Mouse (Mus musculus) heart, postnatal 36 days (tissue): ENCODE measurements around the gene Mgat2. TPM values are rescaled to one million over a fixed set of nuclear protein-coding genes. Genes with fewer than 3 reads are reported as not detected.

Experiments used
- DNase-seq, 2 experiments: peaks; one replicate each; pipeline ENCODE4 v3.0.0; 2021 to 2022
- intact Hi-C: fragments of 180-260 bp; cut with DNase I; formaldehyde crosslinking; loops from one replicate; pipeline ENCODE4 v1.15.1; 2025
- total RNA-seq, 2 experiments: library from RNA; stranded (reverse); gene quantifications; 2 replicates each; pipeline ENCODE4 v1.2.3; 2021

The Mgat2 gene
- total RNA-seq, 2 experiments from 2014 or later: 18.8 to 20.6 TPM

DNA sequence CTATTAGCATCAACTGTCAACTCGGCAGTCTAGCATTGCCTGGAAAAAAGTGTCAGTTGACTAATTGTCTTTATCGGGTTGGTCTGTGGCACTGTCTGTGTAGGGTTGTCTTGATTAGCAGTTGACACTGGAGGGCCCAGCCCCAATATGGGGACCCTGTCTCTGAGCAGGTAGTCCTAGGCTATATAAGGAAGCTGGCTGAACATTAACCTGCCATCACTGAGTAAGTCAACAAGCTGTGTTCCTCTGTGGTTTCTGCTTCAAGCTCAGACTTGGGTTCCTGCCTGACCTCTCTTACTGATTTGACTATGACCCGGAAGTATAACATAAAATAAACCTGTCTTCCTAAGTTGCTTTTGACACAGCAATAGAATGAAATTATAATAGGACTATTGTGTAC is 8.0 kb upstream of the Mgat2 start:
- DNase-seq: no peak
- intact Hi-C loops: no loop called here

GRCm38 (mm10) chr12:69177526-69177925 is 6.4 kb upstream of the Mgat2 start:
- intact Hi-C loops: no loop called here
- DNase-seq: no peak

DNA sequence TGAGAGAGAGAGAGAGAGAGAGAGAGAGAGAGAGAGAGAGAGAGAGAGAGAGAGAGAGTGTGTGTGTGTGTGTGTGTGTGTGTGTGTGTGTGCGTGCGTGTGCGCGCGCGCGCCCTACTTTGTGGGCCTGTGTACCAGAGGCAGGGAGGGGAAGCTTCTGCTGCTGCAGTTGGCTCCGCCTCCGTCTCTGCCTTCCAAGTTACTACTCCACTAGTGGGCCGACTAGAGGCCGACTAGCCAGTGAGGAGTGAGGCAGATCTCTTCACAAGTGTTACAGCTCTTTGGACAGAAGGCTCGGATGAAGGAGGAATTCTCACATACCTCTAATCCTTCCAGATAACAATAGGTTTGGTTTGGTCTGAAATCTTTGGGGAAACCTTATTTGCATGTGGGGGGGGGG is 4.6 kb upstream of the Mgat2 start:
- intact Hi-C loops: no loop called here

DNA sequence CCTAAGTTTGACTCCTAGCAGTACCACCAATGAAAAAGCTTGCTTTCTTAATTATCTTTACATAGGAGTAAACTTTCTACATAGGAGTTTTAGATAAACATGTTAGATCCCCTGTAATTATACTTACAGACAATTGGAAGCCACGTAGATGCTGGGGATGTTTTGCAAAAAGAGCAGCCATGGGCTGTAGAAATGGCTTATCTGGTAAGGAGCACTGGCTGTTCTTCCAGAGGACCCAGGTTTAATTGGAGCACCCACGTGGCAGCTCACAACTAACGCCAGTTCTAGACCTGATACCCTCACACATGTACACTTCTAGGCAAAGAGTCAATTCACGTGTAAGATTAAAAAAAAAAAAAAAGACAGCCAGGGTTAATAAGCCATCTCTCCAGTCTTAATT is 2.2 kb upstream of the Mgat2 start:
- intact Hi-C loops: no loop called here

More for the DNA sequence above, 4.6 kb upstream of the Mgat2 start:
- no peak for DNase-seq

GRCm38 (mm10) chr12:69184342-69185295 is 662 bp downstream of the Mgat2 start:
- DNase-seq: peak in 1 of 2 experiments; percentile 70
- intact Hi-C loops: loop anchor here (1.0 kb wide), 1 partner anchor 13 kb away; the partner anchor contains the start of gene Gm49383

More for the DNA sequence above, 2.2 kb upstream of the Mgat2 start:
- DNase-seq: no peak

GRCm38 (mm10) chr12:69185371-69185770 is 1.4 kb downstream of the Mgat2 start:
- no peak for DNase-seq
- intact Hi-C loops: no loop called here

DNA sequence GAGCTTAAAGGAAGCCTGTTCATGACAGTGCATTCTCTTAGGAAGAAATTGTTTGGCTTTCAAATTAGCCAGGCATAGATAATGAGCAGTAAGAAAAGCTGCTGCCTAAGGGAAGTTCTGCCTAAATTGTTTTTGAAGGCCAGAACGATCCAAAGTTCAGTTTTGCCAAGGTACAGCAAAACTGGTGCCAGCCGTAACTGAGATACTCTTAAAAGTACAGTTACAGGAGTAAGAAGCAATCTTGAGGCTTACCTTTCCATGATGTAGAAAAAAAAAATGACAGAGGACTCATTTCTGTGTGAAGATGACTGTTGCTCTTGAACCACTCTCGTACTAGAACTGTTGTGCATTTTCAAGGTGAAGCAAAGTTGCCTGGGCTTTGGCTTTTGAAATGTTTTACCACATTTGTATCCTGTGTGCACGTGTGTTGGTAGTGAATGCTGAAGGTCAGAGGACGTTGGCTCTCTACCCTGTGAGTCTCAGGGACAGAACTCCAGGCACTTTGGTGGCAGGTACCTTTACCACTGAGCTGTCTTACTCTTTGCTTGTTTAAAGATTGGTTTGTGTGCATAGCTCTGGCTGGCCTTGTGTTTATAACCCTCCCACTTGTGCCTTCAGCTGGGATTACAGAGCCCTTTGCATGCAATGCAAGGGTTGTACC is 3.0 kb downstream of the Mgat2 start:
- no peak for DNase-seq
- intact Hi-C loops: no loop called here

GRCm38 (mm10) chr12:69190074-69190473 is 6.1 kb downstream of the Mgat2 start:
- DNase-seq: no peak
- intact Hi-C loops: no loop called here

- intact Hi-C loops: no loop called here
- no peak for DNase-seq
Observed at GRCm38 (mm10) chr12:69190522-69190921, 6.6 kb downstream of the Mgat2 start.

GRCm38 (mm10) chr12:69191396-69191795 is 7.4 kb downstream of the Mgat2 start:
- intact Hi-C loops: no loop called here
- DNase-seq: no peak

DNA sequence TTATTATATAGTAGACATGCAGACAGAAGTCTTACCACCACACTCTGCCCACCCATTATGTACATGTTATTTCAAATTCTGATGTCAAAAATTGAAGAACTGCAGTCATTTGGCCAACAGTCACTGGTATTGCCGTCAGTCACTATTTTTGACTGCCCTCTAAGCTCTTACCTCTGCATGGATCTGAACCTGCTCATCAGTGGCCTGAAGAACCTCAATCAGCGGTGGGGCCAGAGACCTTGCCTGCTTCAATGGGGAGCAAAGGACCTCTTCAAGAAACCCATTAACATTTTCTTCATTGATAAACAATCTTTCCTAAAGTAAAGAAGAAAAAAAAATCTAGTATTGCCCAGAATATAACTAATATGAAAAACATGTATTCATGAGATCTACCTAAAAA is 8.7 kb downstream of the Mgat2 start:
- DNase-seq: no peak
- intact Hi-C loops: no loop called here

DNA sequence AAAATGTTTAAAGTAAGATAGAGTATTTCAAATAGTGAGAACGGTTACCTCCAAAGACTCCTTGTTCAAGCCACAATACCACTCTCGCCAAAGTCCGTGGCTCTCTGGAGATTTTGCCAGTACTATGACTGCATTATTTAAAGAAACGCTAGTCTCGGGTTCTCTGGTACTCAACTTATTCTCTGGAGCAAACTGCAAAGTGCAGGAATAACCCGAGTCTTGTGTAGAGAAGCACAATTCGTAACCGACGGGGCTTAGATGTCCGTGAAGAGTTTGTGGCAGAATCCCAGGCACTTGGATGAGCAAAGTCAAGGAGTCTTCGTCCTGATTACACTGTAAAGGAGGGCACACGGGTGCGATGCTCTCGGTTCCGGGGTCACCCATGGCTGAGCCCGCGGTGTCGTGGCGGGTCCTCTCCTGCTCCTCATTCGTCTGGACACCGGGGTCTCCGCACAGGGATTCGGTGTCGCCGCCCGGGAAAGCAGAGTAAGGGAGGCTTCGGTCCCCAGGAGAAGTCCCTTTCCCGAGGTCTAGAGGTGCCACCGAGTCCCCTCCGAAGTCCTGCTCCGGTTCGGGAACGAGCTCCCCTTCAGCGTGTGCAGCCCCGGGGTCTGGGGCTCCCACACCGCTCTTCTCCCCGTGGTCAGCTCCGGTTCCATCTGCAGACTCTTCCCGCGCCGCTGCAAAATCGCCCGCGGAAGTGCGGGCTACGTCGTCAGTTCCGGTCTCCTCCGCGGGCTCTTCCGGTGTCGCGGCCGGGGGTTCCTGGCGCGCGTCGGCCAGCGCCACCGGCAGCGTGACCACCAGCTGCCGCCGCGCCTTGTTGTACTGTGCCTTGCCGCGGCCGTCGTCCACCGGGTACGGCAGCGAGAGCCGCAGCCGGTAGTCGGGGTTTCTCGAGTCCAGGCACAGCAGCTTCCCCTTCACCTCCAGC is 12.8 kb downstream of the Mgat2 start, which contains the start of gene Gm49383:
Gene Gm49383, minus strand, starts transcription at position 661 of the 934 bp plus-strand sequence.
- peak; percentile 73 to 78 for DNase-seq
- intact Hi-C loops: loop anchor here (1.0 to 5.0 kb wide), 3 partner anchors 12 to 486 kb away; partner anchors contain the start of genes Klhdc2, Mgat2, Rpl36al and Sos2

DNA sequence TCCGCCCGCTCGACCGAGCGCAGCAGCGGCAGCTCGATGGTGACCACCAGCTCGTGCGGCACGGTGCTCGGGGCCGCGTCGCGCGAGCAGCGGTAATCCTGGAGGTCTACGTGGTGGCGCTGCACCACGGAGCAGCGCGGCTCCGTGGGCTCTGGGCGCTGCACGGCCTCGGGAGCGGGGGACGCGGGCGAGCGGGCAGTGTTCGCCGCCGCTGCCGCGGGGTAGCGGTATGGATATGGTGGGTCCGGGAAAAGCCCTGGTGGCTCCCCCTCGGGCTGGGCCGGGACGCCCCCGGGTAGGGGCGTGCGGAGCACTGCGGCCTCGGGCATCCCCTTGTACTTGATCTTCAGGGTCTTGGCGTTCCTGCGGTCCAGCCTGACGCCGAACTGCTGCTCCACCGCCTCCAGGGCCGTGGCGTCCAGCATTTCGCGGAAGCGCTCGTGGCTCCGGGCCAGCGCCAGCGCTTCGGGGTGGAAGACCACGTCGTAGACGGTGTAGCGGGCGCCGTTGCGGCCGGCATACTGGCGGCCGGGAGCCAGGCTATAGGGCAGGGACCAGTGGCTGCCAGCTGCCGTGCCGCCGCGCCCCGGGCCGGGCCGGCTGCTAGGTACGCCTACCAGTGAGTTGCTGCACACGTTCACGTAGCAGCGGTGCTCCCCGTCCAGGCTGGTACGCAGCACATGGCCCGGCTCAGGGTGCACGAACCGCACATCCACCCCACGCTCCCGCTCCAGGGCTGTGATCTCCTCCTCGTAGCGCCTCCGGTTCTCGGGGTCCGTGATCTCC is 13.6 kb downstream of the Mgat2 start:
- intact Hi-C loops: loop anchor here (1.0 to 5.0 kb wide), 4 partner anchors 13 to 485 kb away; partner anchors contain the start of genes Klhdc1, Klhdc2, Mgat2 and Rpl36al

GRCm38 (mm10) chr12:69198164-69198535 is 14.2 kb downstream of the Mgat2 start, which contains the start of gene Dnaaf2:
Dnaaf2 (minus strand) TSS chr12:69198429.
- intact Hi-C loops: loop anchor here (2.0 to 5.0 kb wide), 3 partner anchors 43 to 484 kb away; partner anchors contain the start of genes Klhdc1, Klhdc2 and Sos2

More for the DNA sequence above, 13.6 kb downstream of the Mgat2 start:
- peak; percentile 66 to 75 for DNase-seq

GRCm38 (mm10) chr12:69198985-69199384 is 15.0 kb downstream of the Mgat2 start:
- intact Hi-C loops: loop anchor here (2.0 to 5.0 kb wide), 3 partner anchors 42 to 483 kb away; partner anchors contain the start of genes Klhdc1, Klhdc2 and Sos2
- no peak for DNase-seq

More at GRCm38 (mm10) chr12:69198164-69198535, 14.2 kb downstream of the Mgat2 start, which contains the start of gene Dnaaf2:
- DNase-seq: peak in 1 of 2 experiments; percentile 63

GRCm38 (mm10) chr12:69204052-69204833 is 20.3 kb downstream of the Mgat2 start, which contains the start of gene Gm49384:
Gm49384 (minus strand) TSS chr12:69204267.
- DNase-seq: no peak
- intact Hi-C loops: loop anchor here (10.0 kb wide), 1 partner anchor 381 kb away; the partner anchor contains the start of gene Vcpkmt

DNA sequence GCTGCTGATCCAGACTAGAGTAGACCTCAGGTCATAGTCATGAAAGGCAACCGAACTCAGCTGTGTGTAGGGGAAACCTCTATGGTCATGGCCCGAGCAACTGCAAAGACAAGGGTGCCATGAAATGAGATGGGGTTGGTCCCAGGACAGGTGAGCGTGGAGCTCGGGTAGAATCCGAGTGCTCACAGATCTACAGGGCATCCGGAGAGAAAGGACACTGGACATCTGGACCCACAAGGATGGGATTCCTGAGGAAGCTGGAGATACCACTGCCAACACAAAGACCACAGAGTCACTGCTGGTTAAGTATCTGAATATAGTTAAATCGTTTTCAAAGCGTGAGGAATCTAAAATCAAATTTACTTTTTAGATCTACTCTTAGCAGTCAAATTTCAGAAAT is 23.4 kb downstream of the Mgat2 start:
- no peak for DNase-seq
- intact Hi-C loops: loop anchor here (10.0 kb wide), 1 partner anchor 377 kb away; the partner anchor contains the start of gene Vcpkmt

GRCm38 (mm10) chr12:69207926-69208325 is 24.0 kb downstream of the Mgat2 start:
- no peak for DNase-seq
- intact Hi-C loops: loop anchor here (10.0 kb wide), 1 partner anchor 377 kb away; the partner anchor contains the start of gene Vcpkmt
